Mouse (Mus musculus): ENCODE measurements around the gene Itgav. TPM values are rescaled to one million over a fixed set of nuclear protein-coding genes. Genes with fewer than 3 reads are reported as not detected.

Gene Itgav
- polyA plus RNA-seq, 1 experiment from 2014 or later: 75.3 TPM

GRCm38 (mm10) chr2:83797902-83798497, 73.8 kb downstream of the Itgav start:
- Histone ChIP-seq H3K9me3 (ENCODE audit: control insufficient read depth, low read length) (no peaks in the 10 kb centered on the region), H3K27ac (ENCODE audit: low read depth) (no peak overlapping the region), H3K4me3 (ENCODE audit: low read depth, low read length) (no peak overlapping the region), H3K36me3 (ENCODE audit: control insufficient read depth, insufficient read depth, low read length) (peaks cover 98% of the 10 kb centered on the region), H3K9ac (ENCODE audit: low read length) (no peak overlapping the region), H3K4me2 (ENCODE audit: low read length) (no peak overlapping the region), H3K27me3 (replicated peaks; ENCODE audit: control insufficient read depth, insufficient read depth, low read length) (no peaks in the 10 kb centered on the region), H3K4me1 (replicated peaks; ENCODE audit: control insufficient read depth, insufficient read depth, low read length) (no peaks in the 10 kb centered on the region)
- 85% methylated on average over 9 of the region's 9 CpGs for WGBS
- ATAC-seq (replicated peaks; ENCODE audit: low FRiP score, low TSS enrichment, low read depth): no peak
- DNase-seq (ENCODE audit: low spot score): no peak

- DNase-seq (ENCODE audit: low spot score): peak; percentile 84
- Histone ChIP-seq H3K9ac (ENCODE audit: low read length) (peak within 1 kb of the TSS; percentile 57), H3K4me1 (replicated peaks; ENCODE audit: control insufficient read depth, insufficient read depth, low read length) (no peaks in the 10 kb centered on the region; the same call in 1 of the 2 replicates), H3K36me3 (ENCODE audit: control insufficient read depth, insufficient read depth, low read length) (no peaks in the 10 kb centered on the region), H3K27me3 (replicated peaks; ENCODE audit: control insufficient read depth, insufficient read depth, low read length) (peaks cover 7% of the 10 kb centered on the region; the same call in 1 of the 2 replicates), H3K4me2 (ENCODE audit: low read length) (peak within 1 kb of the TSS; percentile 77), H3K27ac (ENCODE audit: low read depth) (peak within 1 kb of the TSS; percentile 74), H3K9me3 (ENCODE audit: control insufficient read depth, low read length) (no peaks in the 10 kb centered on the region), H3K4me3 (ENCODE audit: low read depth, low read length) (peak within 1 kb of the TSS; percentile 59)
- under 1% methylated on average over 60 of the region's 63 CpGs for WGBS
- ATAC-seq (replicated peaks; ENCODE audit: low FRiP score, low TSS enrichment, low read depth): peak; percentile 85
Observed at GRCm38 (mm10) chr2:83812483-83813272, 88.5 kb downstream of the Itgav start, which contains the start of gene Fam171b. Gene Fam171b (plus strand): TSS chr2:83812636.

GRCm38 (mm10) chr2:83813273-83813892, 89.2 kb downstream of the Itgav start:
- DNase-seq (ENCODE audit: low spot score): no peak
- 0 out of 2 replicates have a peak, but pooled peaks have one; percentile 21 for ATAC-seq (replicated peaks; ENCODE audit: low FRiP score, low TSS enrichment, low read depth)

GRCm38 (mm10) chr2:83814009-83814408, 89.8 kb downstream of the Itgav start:
- DNase-seq (ENCODE audit: low spot score) (no peak), ATAC-seq (replicated peaks; ENCODE audit: low FRiP score, low TSS enrichment, low read depth) (no peak)
- Histone ChIP-seq H3K27me3 (replicated peaks; ENCODE audit: control insufficient read depth, insufficient read depth, low read length) (peaks cover 7% of the 10 kb centered on the region; the same call in 1 of the 2 replicates), H3K36me3 (ENCODE audit: control insufficient read depth, insufficient read depth, low read length) (no peaks in the 10 kb centered on the region), H3K4me3 (ENCODE audit: low read depth, low read length) (peak overlapping the region; percentile 59; the same call in 1 of the 2 replicates), H3K4me2 (ENCODE audit: low read length) (peak overlapping the region; percentile 77), H3K9me3 (ENCODE audit: control insufficient read depth, low read length) (no peaks in the 10 kb centered on the region), H3K27ac (ENCODE audit: low read depth) (no peak overlapping the region), H3K4me1 (replicated peaks; ENCODE audit: control insufficient read depth, insufficient read depth, low read length) (no peaks in the 10 kb centered on the region; the same call in 1 of the 2 replicates), H3K9ac (ENCODE audit: low read length) (no peak overlapping the region)
- 30% methylated on average over 6 of the region's 6 CpGs for WGBS

More at GRCm38 (mm10) chr2:83813273-83813892, 89.2 kb downstream of the Itgav start:
- peak overlapping the region; percentile 77 for H3K4me2 ChIP-seq (ENCODE audit: low read length)
- peaks cover 7% of the 10 kb centered on the region; the same call in 1 of the 2 replicates for H3K27me3 ChIP-seq (replicated peaks; ENCODE audit: control insufficient read depth, insufficient read depth, low read length)
- H3K4me1 ChIP-seq (replicated peaks; ENCODE audit: control insufficient read depth, insufficient read depth, low read length): no peaks in the 10 kb centered on the region; the same call in 1 of the 2 replicates
- H3K36me3 ChIP-seq (ENCODE audit: control insufficient read depth, insufficient read depth, low read length): no peaks in the 10 kb centered on the region
- 13% methylated on average over 10 of the region's 10 CpGs for WGBS
- no peak overlapping the region; the same call in 1 of the 2 replicates for H3K9ac ChIP-seq (ENCODE audit: low read length)
- H3K27ac ChIP-seq (ENCODE audit: low read depth): no peak overlapping the region
- no peaks in the 10 kb centered on the region for H3K9me3 ChIP-seq (ENCODE audit: control insufficient read depth, low read length)
- peak overlapping the region; percentile 59 for H3K4me3 ChIP-seq (ENCODE audit: low read depth, low read length)

GRCm38 (mm10) chr2:83816147-83816546, 92.0 kb downstream of the Itgav start:
- H3K9me3 ChIP-seq (ENCODE audit: control insufficient read depth, low read length): no peaks in the 10 kb centered on the region
- H3K4me2 ChIP-seq (ENCODE audit: low read length): no peak overlapping the region
- H3K9ac ChIP-seq (ENCODE audit: low read length): no peak overlapping the region
- 82% methylated on average over 6 of the region's 6 CpGs for WGBS
- H3K36me3 ChIP-seq (ENCODE audit: control insufficient read depth, insufficient read depth, low read length): no peaks in the 10 kb centered on the region
- no peak overlapping the region for H3K27ac ChIP-seq (ENCODE audit: low read depth)
- H3K4me1 ChIP-seq (replicated peaks; ENCODE audit: control insufficient read depth, insufficient read depth, low read length): no peaks in the 10 kb centered on the region; the same call in 1 of the 2 replicates
- no peak overlapping the region for H3K4me3 ChIP-seq (ENCODE audit: low read depth, low read length)
- ATAC-seq (replicated peaks; ENCODE audit: low FRiP score, low TSS enrichment, low read depth) (no peak), DNase-seq (ENCODE audit: low spot score) (no peak)
- H3K27me3 ChIP-seq (replicated peaks; ENCODE audit: control insufficient read depth, insufficient read depth, low read length): peaks cover 7% of the 10 kb centered on the region; the same call in 1 of the 2 replicates

- H3K27ac ChIP-seq (ENCODE audit: low read depth): no peak overlapping the region
- WGBS: 35% methylated on average over 5 of the region's 5 CpGs
- ATAC-seq (replicated peaks; ENCODE audit: low FRiP score, low TSS enrichment, low read depth): no peak
- H3K9ac ChIP-seq (ENCODE audit: low read length): no peak overlapping the region
- no peaks in the 10 kb centered on the region for H3K36me3 ChIP-seq (ENCODE audit: control insufficient read depth, insufficient read depth, low read length)
- H3K4me1 ChIP-seq (replicated peaks; ENCODE audit: control insufficient read depth, insufficient read depth, low read length): 0 out of 2 replicates have a peak, but pooled peaks cover 5% of the 10 kb centered on the region
- DNase-seq (ENCODE audit: low spot score): no peak
- H3K9me3 ChIP-seq (ENCODE audit: control insufficient read depth, low read length): no peaks in the 10 kb centered on the region
- H3K27me3 ChIP-seq (replicated peaks; ENCODE audit: control insufficient read depth, insufficient read depth, low read length): no peaks in the 10 kb centered on the region
- no peak overlapping the region for H3K4me3 ChIP-seq (ENCODE audit: low read depth, low read length)
- H3K4me2 ChIP-seq (ENCODE audit: low read length): no peak overlapping the region
Observed at GRCm38 (mm10) chr2:83825161-83825560, 101.0 kb downstream of the Itgav start.

GRCm38 (mm10) chr2:83828895-83829539, 104.8 kb downstream of the Itgav start:
- Histone ChIP-seq H3K4me2 (ENCODE audit: low read length) (no peak overlapping the region), H3K4me1 (replicated peaks; ENCODE audit: control insufficient read depth, insufficient read depth, low read length) (0 out of 2 replicates have a peak, but pooled peaks cover 5% of the 10 kb centered on the region), H3K36me3 (ENCODE audit: control insufficient read depth, insufficient read depth, low read length) (no peaks in the 10 kb centered on the region), H3K27ac (ENCODE audit: low read depth) (no peak overlapping the region), H3K9me3 (ENCODE audit: control insufficient read depth, low read length) (no peaks in the 10 kb centered on the region), H3K9ac (ENCODE audit: low read length) (no peak overlapping the region), H3K4me3 (ENCODE audit: low read depth, low read length) (no peak overlapping the region), H3K27me3 (replicated peaks; ENCODE audit: control insufficient read depth, insufficient read depth, low read length) (no peaks in the 10 kb centered on the region)
- WGBS: 85% methylated on average over 3 of the region's 3 CpGs
- ATAC-seq (replicated peaks; ENCODE audit: low FRiP score, low TSS enrichment, low read depth): no peak
- DNase-seq (ENCODE audit: low spot score): no peak

- no peak for DNase-seq (ENCODE audit: low spot score)
- no peaks in the 10 kb centered on the region for H3K36me3 ChIP-seq (ENCODE audit: control insufficient read depth, insufficient read depth, low read length)
- WGBS: 49% methylated on average over 4 of the region's 4 CpGs
Observed at GRCm38 (mm10) chr2:83832903-83833302, 108.7 kb downstream of the Itgav start.

More at GRCm38 (mm10) chr2:83832903-83833302, 108.7 kb downstream of the Itgav start:
- no peaks in the 10 kb centered on the region for H3K4me1 ChIP-seq (replicated peaks; ENCODE audit: control insufficient read depth, insufficient read depth, low read length)
- H3K27ac ChIP-seq (ENCODE audit: low read depth): no peak overlapping the region
- H3K27me3 ChIP-seq (replicated peaks; ENCODE audit: control insufficient read depth, insufficient read depth, low read length): no peaks in the 10 kb centered on the region
- H3K4me3 ChIP-seq (ENCODE audit: low read depth, low read length): no peak overlapping the region
- ATAC-seq (replicated peaks; ENCODE audit: low FRiP score, low TSS enrichment, low read depth): no peak
- no peaks in the 10 kb centered on the region for H3K9me3 ChIP-seq (ENCODE audit: control insufficient read depth, low read length)
- H3K4me2 ChIP-seq (ENCODE audit: low read length): no peak overlapping the region
- H3K9ac ChIP-seq (ENCODE audit: low read length): no peak overlapping the region
